Mouse (Mus musculus): ENCODE results near the gene AU022252. TPM values are rescaled to one million over a fixed set of nuclear protein-coding genes. Genes with fewer than 3 reads are reported as not detected.

AU022252 gene
- polyA plus RNA-seq, 1 experiment: 14.7 TPM

GRCm38 (mm10) chr4:119259344-119260254 lies 27.1 kb upstream of the AU022252 start:
- Histone ChIP-seq H3K9me3 (no peaks in the 10 kb centered on the region), H3K27me3 (replicated peaks) (peaks cover 4% of the 10 kb centered on the region), H3K4me3 (replicated peaks) (no peak overlapping the region), H3K4me1 (peaks cover 74% of the 10 kb centered on the region), H3K36me3 (replicated peaks; ENCODE audit: low read length) (no peaks in the 10 kb centered on the region)
- TF ChIP-seq FLI1 (IDR thresholded peaks at IDR 0.05; ENCODE audit: low read length) (no peak), GATA1 (IDR thresholded peaks at IDR 0.05; ENCODE audit: borderline replicate concordance, low read length) (no peak)

GRCm38 (mm10) chr4:119257083-119257482 lies 24.6 kb upstream of the AU022252 start:
- Histone ChIP-seq H3K4me3 (replicated peaks) (no peak overlapping the region), H3K4me1 (peaks cover 87% of the 10 kb centered on the region), H3K9me3 (no peaks in the 10 kb centered on the region), H3K36me3 (replicated peaks; ENCODE audit: low read length) (no peaks in the 10 kb centered on the region), H3K27me3 (replicated peaks) (peaks cover 16% of the 10 kb centered on the region)
- no peak for TF ChIP-seq FLI1 (IDR thresholded peaks at IDR 0.05; ENCODE audit: low read length)
- no peak for TF ChIP-seq GATA1 (IDR thresholded peaks at IDR 0.05; ENCODE audit: borderline replicate concordance, low read length)

GRCm38 (mm10) chr4:119255351-119255750 lies 22.8 kb upstream of the AU022252 start, which contains the start of gene Cldn19:
Gene Cldn19 (plus strand): TSS chr4:119255414.
- Histone ChIP-seq H3K4me1 (peaks cover 86% of the 10 kb centered on the region), H3K9me3 (no peaks in the 10 kb centered on the region), H3K4me3 (replicated peaks) (no peak within 1 kb of the TSS), H3K27me3 (replicated peaks) (peaks cover 26% of the 10 kb centered on the region), H3K36me3 (replicated peaks; ENCODE audit: low read length) (no peaks in the 10 kb centered on the region)
- TF ChIP-seq FLI1 (IDR thresholded peaks at IDR 0.05; ENCODE audit: low read length) (no peak), GATA1 (IDR thresholded peaks at IDR 0.05; ENCODE audit: borderline replicate concordance, low read length) (no peak)

- no peak for TF ChIP-seq GATA1 (IDR thresholded peaks at IDR 0.05; ENCODE audit: borderline replicate concordance, low read length)
- no peak for TF ChIP-seq FLI1 (IDR thresholded peaks at IDR 0.05; ENCODE audit: low read length)
- Histone ChIP-seq H3K9me3 (no peaks in the 10 kb centered on the region), H3K27me3 (replicated peaks) (peaks cover 26% of the 10 kb centered on the region)
Observed at GRCm38 (mm10) chr4:119254012-119254618, 21.6 kb upstream of the AU022252 start.

GRCm38 (mm10) chr4:119252025-119252808 lies 19.7 kb upstream of the AU022252 start:
- TF ChIP-seq GATA1 (IDR thresholded peaks at IDR 0.05; ENCODE audit: borderline replicate concordance, low read length): no peak
- no peak for TF ChIP-seq FLI1 (IDR thresholded peaks at IDR 0.05; ENCODE audit: low read length)
- H3K4me1 ChIP-seq: peaks cover 85% of the 10 kb centered on the region
- H3K27me3 ChIP-seq (replicated peaks): peaks cover 24% of the 10 kb centered on the region
- peaks cover 20% of the 10 kb centered on the region for H3K36me3 ChIP-seq (replicated peaks; ENCODE audit: low read length)
- H3K9me3 ChIP-seq: no peaks in the 10 kb centered on the region
- no peak overlapping the region for H3K4me3 ChIP-seq (replicated peaks)

More at GRCm38 (mm10) chr4:119254012-119254618, 21.6 kb upstream of the AU022252 start:
- H3K4me1 ChIP-seq: peaks cover 83% of the 10 kb centered on the region
- H3K4me3 ChIP-seq (replicated peaks): peak overlapping the region; percentile 31
- peaks cover 2% of the 10 kb centered on the region for H3K36me3 ChIP-seq (replicated peaks; ENCODE audit: low read length)

GRCm38 (mm10) chr4:119248407-119248965 lies 16.0 kb upstream of the AU022252 start:
- Histone ChIP-seq H3K4me1 (peaks cover 81% of the 10 kb centered on the region), H3K36me3 (replicated peaks; ENCODE audit: low read length) (peaks cover 57% of the 10 kb centered on the region), H3K4me3 (replicated peaks) (no peak overlapping the region), H3K27me3 (replicated peaks) (peaks cover 14% of the 10 kb centered on the region), H3K9me3 (no peaks in the 10 kb centered on the region)
- TF ChIP-seq GATA1 (IDR thresholded peaks at IDR 0.05; ENCODE audit: borderline replicate concordance, low read length) (no peak), FLI1 (IDR thresholded peaks at IDR 0.05; ENCODE audit: low read length) (no peak)

GRCm38 (mm10) chr4:119247462-119248235 lies 15.1 kb upstream of the AU022252 start:
- no peak overlapping the region for H3K4me3 ChIP-seq (replicated peaks)
- TF ChIP-seq GATA1 (IDR thresholded peaks at IDR 0.05; ENCODE audit: borderline replicate concordance, low read length) (no peak), FLI1 (IDR thresholded peaks at IDR 0.05; ENCODE audit: low read length) (no peak)
- peaks cover 73% of the 10 kb centered on the region for H3K4me1 ChIP-seq
- H3K9me3 ChIP-seq: no peaks in the 10 kb centered on the region
- peaks cover 12% of the 10 kb centered on the region for H3K27me3 ChIP-seq (replicated peaks)
- peaks cover 65% of the 10 kb centered on the region for H3K36me3 ChIP-seq (replicated peaks; ENCODE audit: low read length)

GRCm38 (mm10) chr4:119246688-119247225 lies 14.2 kb upstream of the AU022252 start:
- no peaks in the 10 kb centered on the region for H3K9me3 ChIP-seq
- peak overlapping the region; percentile 30 for H3K4me3 ChIP-seq (replicated peaks)
- H3K27me3 ChIP-seq (replicated peaks): peaks cover 6% of the 10 kb centered on the region
- H3K36me3 ChIP-seq (replicated peaks; ENCODE audit: low read length): peaks cover 74% of the 10 kb centered on the region
- no peak for TF ChIP-seq FLI1 (IDR thresholded peaks at IDR 0.05; ENCODE audit: low read length)
- TF ChIP-seq GATA1 (IDR thresholded peaks at IDR 0.05; ENCODE audit: borderline replicate concordance, low read length): no peak
- peaks cover 70% of the 10 kb centered on the region for H3K4me1 ChIP-seq
